Mouse (Mus musculus) kidney, embryonic 16.5 days (tissue): ENCODE measurements around the gene Rps6kb2. TPM values are rescaled to one million over a fixed set of nuclear protein-coding genes. Genes with fewer than 3 reads are reported as not detected.
"Not testable (repeated sequence)": the region's sequence is repeated elsewhere in the genome, so short reads cannot be mapped to it uniquely, and the experiment has no call there.

Source experiments
- ATAC-seq: fragments of 200-750 bp; cut with Nextera tagmentation; 2 replicates; pipeline ENCODE4 v1.8.0; 2017; ENCODE audit warnings: moderate TSS enrichment; ENCODE audit not compliant: low FRiP score, low TSS enrichment
- H3K27ac ChIP-seq: fragments of 300-500 bp; sonication (generic); 2 replicates; pipeline ENCODE4 v1.5.1; 2014; ENCODE audit warnings: low read length
- H3K27me3 ChIP-seq: fragments of 300-500 bp; sonication (generic); 2 replicates; pipeline ENCODE4 v1.6.1; 2014; ENCODE audit warnings: low read length, control low read depth, mixed read lengths; ENCODE audit not compliant: insufficient read depth
- H3K36me3 ChIP-seq: fragments of 300-500 bp; sonication (generic); 2 replicates; pipeline ENCODE4 v1.6.1; 2014; ENCODE audit warnings: low read length, control low read depth, mixed read lengths; ENCODE audit not compliant: insufficient read depth
- H3K4me1 ChIP-seq: fragments of 300-500 bp; sonication (generic); 2 replicates; pipeline ENCODE4 v1.6.1; 2014; ENCODE audit warnings: low read length, control low read depth, mixed read lengths; ENCODE audit not compliant: insufficient read depth
- H3K4me2 ChIP-seq: fragments of 300-500 bp; sonication (generic); replicated peaks from 2 replicates; pipeline ENCODE4 v1.6.1; 2014; ENCODE audit warnings: low read depth, low read length
- H3K4me3 ChIP-seq: fragments of 300-500 bp; sonication (generic); 2 replicates; pipeline ENCODE4 v1.5.1; 2014; ENCODE audit warnings: mild to moderate bottlenecking, low read length
- H3K9ac ChIP-seq: fragments of 300-500 bp; sonication (generic); replicated peaks from 2 replicates; pipeline ENCODE4 v1.6.1; 2014; ENCODE audit warnings: low read length
- H3K9me3 ChIP-seq: fragments of 300-500 bp; sonication (generic); 2 replicates; pipeline ENCODE4 v1.6.1; 2016; ENCODE audit warnings: low read length, control low read depth
- WGBS: fragments of 180-500 bp; shearing (Covaris S2); extraction: QIAGEN DNeasy Blood & Tissue Kit; methylation state at CpG from one replicate; pipeline ENCODE4 v1.1.7; 2014; 5-methylcytosine and 5-hydroxymethylcytosine counted together
- polyA plus RNA-seq: library from polyadenylated mRNA; unstranded; fragments of >200 nt; fragmentation: Nextera tagmentation; extraction: Ambion mirVana; gene quantifications from 2 replicates; pipeline ENCODE4 v1.2.1, GENCODE M21; 2015

The Rps6kb2 gene
- polyA plus RNA-seq, 1 experiment from 2014 or later = 62.9 TPM

DNA sequence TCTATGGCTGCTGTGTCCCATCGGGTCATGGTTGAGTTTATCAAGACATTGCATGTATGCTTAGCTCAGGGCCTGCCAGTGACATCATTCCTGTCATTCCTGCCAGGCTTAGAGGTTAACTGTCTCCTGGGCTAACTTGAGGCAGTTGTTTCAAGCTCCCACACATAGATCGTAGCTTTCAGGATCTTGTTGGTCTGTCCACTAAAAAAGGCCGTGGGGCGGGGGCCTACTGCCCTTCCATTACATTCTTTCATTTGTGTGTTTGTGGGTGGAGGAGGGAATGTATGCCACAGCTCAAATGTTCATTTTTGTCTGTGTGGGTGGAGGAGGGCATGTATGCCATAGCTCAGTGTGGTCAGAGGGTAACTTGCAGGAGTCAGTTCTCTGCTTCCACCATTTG, 33.0 kb downstream of the Rps6kb2 start:
- Histone ChIP-seq H3K27me3 (no peaks in the 10 kb centered on the region), H3K36me3 (peaks cover 34% of the 10 kb centered on the region), H3K9ac (no peak overlapping the region), H3K27ac (no peak overlapping the region), H3K9me3 (no peaks in the 10 kb centered on the region), H3K4me3 (no peak overlapping the region), H3K4me1 (peaks cover 13% of the 10 kb centered on the region), H3K4me2 (no peak overlapping the region)
- WGBS = 67% methylated on average over 4 of the region's 4 CpGs
- no peak for ATAC-seq

DNA sequence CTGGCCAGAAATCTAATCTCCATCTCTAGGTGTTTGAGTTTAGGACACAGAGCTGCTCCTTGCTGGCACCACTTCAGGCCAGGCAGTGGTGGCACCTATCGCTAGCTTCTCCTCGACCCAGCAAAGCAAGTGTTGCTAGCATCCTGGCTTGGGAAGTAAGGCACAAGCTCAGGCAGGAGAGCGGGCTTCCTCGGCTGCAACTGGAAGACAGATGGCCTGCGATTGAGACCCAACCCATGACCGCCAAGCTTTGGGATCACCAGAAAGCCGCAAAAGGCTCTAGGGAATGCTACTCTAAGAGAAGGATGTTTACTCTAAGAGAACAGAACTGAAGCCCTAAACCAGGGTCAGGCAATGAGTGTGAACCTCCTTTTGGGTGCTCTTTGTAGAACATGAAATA, 33.7 kb downstream of the Rps6kb2 start:
- H3K4me3 ChIP-seq = no peak overlapping the region
- H3K4me1 ChIP-seq = peaks cover 20% of the 10 kb centered on the region
- WGBS = 92% methylated on average over 7 of the region's 7 CpGs
- peaks cover 34% of the 10 kb centered on the region for H3K36me3 ChIP-seq
- H3K27me3 ChIP-seq = no peaks in the 10 kb centered on the region
- no peak for ATAC-seq
- no peak overlapping the region for H3K4me2 ChIP-seq
- no peak overlapping the region for H3K9ac ChIP-seq
- H3K27ac ChIP-seq = no peak overlapping the region
- H3K9me3 ChIP-seq = no peaks in the 10 kb centered on the region

DNA sequence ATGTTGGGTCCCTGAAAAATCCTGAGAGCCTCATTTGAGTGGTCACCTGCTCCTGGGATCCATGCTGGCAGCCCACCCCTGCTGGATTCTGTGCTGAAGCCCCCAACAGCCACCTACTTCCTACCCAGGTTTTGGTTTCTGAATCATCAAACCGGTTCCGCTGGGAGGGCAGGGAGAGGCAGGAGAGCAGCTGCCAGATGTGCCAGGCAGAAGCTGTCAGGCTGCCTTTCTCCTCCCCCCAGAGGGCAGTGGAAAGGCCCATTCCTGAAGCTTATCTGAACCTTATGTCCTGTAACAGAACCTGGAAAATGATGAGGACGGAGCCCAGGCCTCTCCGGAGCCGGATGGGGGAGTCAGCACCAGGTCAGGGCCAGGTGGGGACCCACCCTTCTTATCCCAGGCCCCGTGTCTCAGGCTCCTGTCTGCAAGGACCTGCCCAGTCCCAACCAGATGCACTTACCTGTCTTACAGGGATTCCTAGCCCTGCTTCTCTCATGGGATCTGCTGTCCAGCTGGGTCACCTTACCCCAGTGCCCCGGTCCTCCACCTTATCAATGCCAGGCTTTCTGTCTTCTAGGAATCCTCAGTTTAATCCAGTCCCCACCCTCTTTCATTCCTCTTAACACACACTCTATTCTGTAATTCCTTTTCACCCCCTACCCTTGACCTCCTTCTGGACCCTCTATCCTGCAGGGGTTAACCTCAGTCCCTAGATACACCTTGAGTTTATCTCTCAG, 36.2 kb downstream of the Rps6kb2 start:
- ATAC-seq = no peak
- Histone ChIP-seq H3K4me1 (peaks cover 20% of the 10 kb centered on the region), H3K27me3 (no peaks in the 10 kb centered on the region), H3K36me3 (peaks cover 24% of the 10 kb centered on the region), H3K9ac (peak overlapping the region; percentile 87), H3K27ac (no peak overlapping the region), H3K9me3 (no peaks in the 10 kb centered on the region), H3K4me2 (peak overlapping the region; percentile 62), H3K4me3 (peak overlapping the region; percentile 70)
- 35% methylated on average over 7 of the region's 7 CpGs for WGBS

DNA sequence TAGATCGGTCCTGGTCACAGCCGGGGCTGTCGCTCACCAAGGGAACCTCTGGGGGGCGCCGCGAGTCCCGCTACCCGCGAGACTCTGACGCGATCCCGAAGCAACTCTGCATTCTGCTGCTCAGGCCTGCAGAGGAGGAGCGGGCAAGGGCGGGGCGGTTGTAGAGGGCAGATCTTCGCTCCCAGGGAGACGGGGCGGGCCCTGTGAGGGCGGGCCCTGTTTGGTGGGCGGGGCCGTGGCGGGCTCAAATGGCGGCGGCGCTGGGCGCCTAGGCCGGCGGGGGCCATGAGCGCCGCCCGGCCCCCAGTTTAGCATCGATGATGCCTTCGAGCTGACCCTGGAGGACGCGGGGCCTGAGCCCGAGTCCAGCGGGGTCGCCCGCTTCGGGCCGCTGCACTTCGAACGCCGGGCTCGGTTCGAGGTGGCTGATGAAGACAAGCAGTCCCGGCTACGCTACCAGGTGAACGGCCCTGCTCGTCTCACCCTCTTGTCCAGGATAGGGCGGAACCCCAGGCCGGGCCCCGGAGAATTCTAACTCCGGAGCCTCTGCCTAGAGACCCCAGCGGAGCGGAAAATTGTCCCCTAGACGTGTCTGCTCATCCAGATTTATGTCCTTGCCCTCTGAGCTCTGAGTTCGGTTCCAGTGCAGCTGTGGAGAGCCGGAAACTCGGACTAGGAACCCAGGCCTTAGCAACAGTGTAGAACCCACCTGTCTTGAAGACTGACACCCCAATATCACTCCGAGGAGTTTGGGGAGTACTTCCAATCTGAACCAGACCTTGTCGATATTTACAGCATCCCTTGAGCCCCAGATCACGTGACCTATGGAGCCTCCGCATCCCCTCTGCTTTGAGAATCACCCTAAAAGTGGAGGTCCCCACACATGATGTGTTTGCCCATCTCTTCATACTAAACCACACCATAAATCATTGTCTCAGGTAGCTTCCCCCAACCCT, 37.1 kb downstream of the Rps6kb2 start, which contains the start of gene Aip:
Aip (minus strand) TSS at position 118 of the 956 bp plus-strand sequence.
- Histone ChIP-seq H3K36me3 (peaks cover 16% of the 10 kb centered on the region), H3K9ac (peak within 1 kb of the TSS; percentile 87), H3K9me3 (no peaks in the 10 kb centered on the region), H3K4me2 (peak within 1 kb of the TSS; percentile 62), H3K4me1 (peaks cover 20% of the 10 kb centered on the region), H3K27ac (peak within 1 kb of the TSS; percentile 57), H3K27me3 (no peaks in the 10 kb centered on the region), H3K4me3 (peak within 1 kb of the TSS; percentile 70)
- peak; percentile 96 for ATAC-seq
- under 1% methylated on average over 58 of the region's 64 CpGs for WGBS

DNA sequence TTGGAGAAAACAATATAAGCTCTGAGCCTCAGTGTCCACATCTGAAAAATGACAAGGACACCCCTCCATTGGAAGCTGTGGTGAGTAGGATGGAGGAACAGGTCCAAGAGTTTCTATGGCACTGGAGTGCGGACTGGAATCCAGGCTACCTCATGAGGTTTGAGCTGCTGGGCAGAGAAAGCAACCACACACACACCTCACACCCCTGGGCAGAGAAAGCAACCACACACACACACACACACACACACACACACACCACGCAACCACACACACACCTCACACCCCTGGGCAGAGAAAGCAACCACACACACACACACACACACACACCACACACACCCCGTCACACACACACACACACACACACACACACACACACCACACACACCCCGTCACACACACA, 37.9 kb downstream of the Rps6kb2 start:
- 12% methylated on average over 2 of the region's 4 CpGs for WGBS
- H3K27ac ChIP-seq = 0 out of 2 replicates have a peak overlapping the region, but pooled peaks have one; percentile 52
- H3K9me3 ChIP-seq, H3K27me3 ChIP-seq: not testable (repeated sequence)
- H3K4me1 ChIP-seq = peaks cover 28% of the 10 kb centered on the region
- peak overlapping the region; percentile 70 for H3K4me3 ChIP-seq
- peak overlapping the region; percentile 62 for H3K4me2 ChIP-seq
- peak; percentile 33 for ATAC-seq
- peaks cover 15% of the 10 kb centered on the region for H3K36me3 ChIP-seq
- H3K9ac ChIP-seq = peak overlapping the region; percentile 52; the same call in 1 of the 2 replicates

DNA sequence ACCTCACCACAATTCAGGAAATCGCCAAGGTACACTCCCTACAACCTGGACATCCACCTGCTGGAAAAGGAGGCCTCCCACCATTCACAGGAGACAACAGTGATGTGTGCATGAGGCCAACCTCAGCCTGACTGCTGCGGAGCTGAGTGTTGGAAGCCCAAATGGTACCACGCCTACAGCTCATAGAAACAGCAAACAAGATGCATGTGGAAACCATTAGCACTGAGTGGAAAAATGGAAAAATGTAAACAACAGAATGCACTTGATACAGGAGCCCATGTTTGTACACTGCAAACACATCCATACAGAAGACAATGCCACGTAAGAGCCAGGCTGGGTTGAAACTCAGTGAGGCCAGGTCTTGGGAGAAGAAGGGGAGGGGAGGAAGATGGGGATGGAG, 38.7 kb downstream of the Rps6kb2 start:
- no peaks in the 10 kb centered on the region for H3K9me3 ChIP-seq
- peaks cover 14% of the 10 kb centered on the region for H3K36me3 ChIP-seq
- no peaks in the 10 kb centered on the region for H3K27me3 ChIP-seq
- peaks cover 32% of the 10 kb centered on the region for H3K4me1 ChIP-seq
- ATAC-seq = no peak
- H3K4me3 ChIP-seq = no peak overlapping the region
- WGBS = 68% methylated on average over 4 of the region's 4 CpGs
- no peak overlapping the region for H3K9ac ChIP-seq
- no peak overlapping the region for H3K27ac ChIP-seq
- no peak overlapping the region for H3K4me2 ChIP-seq

DNA sequence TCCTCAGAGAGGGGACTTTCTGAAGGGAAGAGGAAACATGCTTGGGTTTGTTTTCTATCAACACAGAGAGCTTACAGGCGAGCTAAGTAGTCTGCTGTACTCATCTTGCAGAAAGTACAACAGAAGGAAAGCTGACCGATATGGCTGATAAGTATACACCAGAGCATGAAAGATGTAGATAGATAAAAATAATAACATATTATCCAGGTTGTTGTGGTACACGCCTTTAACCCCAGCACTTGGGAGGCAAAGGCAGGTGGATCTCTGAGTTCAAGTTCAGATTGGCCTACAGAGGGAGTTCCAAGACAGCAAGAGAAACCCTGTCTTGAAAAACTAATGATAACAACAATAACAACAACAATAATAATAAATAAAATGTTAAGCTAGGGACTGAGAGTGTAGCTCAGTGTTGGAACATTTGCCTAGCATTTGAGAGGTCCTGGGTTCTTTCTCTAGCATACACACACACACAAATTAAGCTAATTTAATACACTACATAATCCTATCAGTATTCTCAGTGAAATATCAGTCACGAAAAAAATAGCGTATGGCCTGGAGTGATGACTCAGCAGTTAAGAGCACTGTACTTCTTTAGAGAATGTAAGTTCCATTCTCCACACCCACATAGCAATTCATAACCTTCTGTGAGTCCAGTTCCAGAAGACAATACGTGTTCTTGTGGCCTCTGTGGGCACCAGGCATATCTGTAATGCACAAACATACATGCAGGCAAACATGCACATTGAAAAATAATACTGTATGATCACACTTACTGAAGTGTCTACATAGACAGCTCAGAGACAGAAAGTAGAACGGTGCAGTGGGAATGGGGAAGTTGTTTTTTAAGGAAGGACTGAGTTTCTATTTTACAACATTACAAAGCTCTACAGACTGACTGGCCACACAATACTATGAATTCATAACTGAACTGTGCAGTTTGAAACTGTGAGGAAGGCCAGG, 40.5 kb downstream of the Rps6kb2 start:
- Histone ChIP-seq H3K4me3 (no peak overlapping the region), H3K36me3 (peaks cover 4% of the 10 kb centered on the region; the same call in 1 of the 2 replicates), H3K9me3 (no peaks in the 10 kb centered on the region), H3K27me3 (no peaks in the 10 kb centered on the region), H3K27ac (no peak overlapping the region), H3K9ac (no peak overlapping the region), H3K4me2 (no peak overlapping the region), H3K4me1 (peaks cover 32% of the 10 kb centered on the region)
- ATAC-seq = no peak
- WGBS = 85% methylated on average over 7 of the region's 7 CpGs

DNA sequence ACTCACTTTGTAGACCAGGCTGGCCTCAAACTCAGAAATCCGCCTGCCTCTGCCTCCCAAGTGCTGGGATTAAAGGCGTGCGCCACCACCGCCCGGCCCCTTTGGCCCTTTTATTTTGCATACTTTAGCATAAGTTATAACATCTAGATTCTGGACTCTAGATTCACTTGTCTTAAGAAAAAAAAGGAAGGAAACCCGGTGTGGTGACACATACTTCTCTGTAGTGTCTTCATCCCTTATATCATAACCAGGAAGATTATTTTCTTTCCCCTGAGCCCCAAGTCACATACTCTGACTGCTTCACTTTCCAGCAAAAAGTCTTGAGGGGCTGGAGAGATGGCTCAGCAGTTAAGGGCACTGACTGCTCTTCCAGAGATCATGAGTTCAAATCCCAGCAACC, 41.3 kb downstream of the Rps6kb2 start:
- not testable (repeated sequence) for H3K27me3 ChIP-seq, H3K4me3 ChIP-seq, H3K9me3 ChIP-seq, H3K27ac ChIP-seq, ATAC-seq, H3K36me3 ChIP-seq
- Histone ChIP-seq H3K4me2 (0 out of 2 replicates have a peak overlapping the region, but pooled peaks have one; percentile 22), H3K9ac (0 out of 2 replicates have a peak overlapping the region, but pooled peaks have one; percentile 18), H3K4me1 (peaks cover 26% of the 10 kb centered on the region)
- WGBS = 58% methylated on average over 6 of the region's 6 CpGs
